Mouse (Mus musculus) limb, embryonic 12.5 days (tissue): Measurements from ENCODE around the gene Gfod1. TPM values are rescaled to one million over a fixed set of nuclear protein-coding genes. Genes with fewer than 3 reads are reported as not detected.

Source experiments
- ATAC-seq: fragments of 200-750 bp; cut with Nextera tagmentation; 2 replicates; pipeline ENCODE4 v1.8.0; 2017; ENCODE audit warnings: low read depth, moderate TSS enrichment; ENCODE audit not compliant: insufficient number of reproducible peaks, insufficient read depth, low FRiP score, low TSS enrichment
- H3K27ac ChIP-seq: fragments of 300-500 bp; sonication (generic); 2 replicates; pipeline ENCODE4 v1.5.1; 2016; ENCODE audit warnings: mild to moderate bottlenecking, moderate library complexity
- H3K27me3 ChIP-seq: fragments of 300-500 bp; sonication (generic); 2 replicates; pipeline ENCODE4 v1.6.1; 2016; ENCODE audit warnings: mild to moderate bottlenecking, moderate library complexity
- H3K36me3 ChIP-seq: fragments of 300-500 bp; sonication (generic); 2 replicates; pipeline ENCODE4 v1.6.1; 2016; ENCODE audit warnings: mild to moderate bottlenecking, moderate library complexity
- H3K4me1 ChIP-seq: fragments of 300-500 bp; sonication (generic); replicated peaks from 2 replicates; pipeline ENCODE4 v1.6.1; 2016
- H3K4me2 ChIP-seq: fragments of 300-500 bp; sonication (generic); 2 replicates; pipeline ENCODE4 v1.6.1; 2016; ENCODE audit warnings: mild to moderate bottlenecking, moderate library complexity
- H3K4me3 ChIP-seq: fragments of 300-500 bp; sonication (generic); replicated peaks from 2 replicates; pipeline ENCODE4 v1.5.1; 2016; ENCODE audit warnings: mild to moderate bottlenecking
- H3K9ac ChIP-seq: fragments of 300-500 bp; sonication (generic); replicated peaks from 2 replicates; pipeline ENCODE4 v1.6.1; 2016; ENCODE audit warnings: mild to moderate bottlenecking, moderate library complexity
- H3K9me3 ChIP-seq: fragments of 300-500 bp; sonication (generic); 2 replicates; pipeline ENCODE4 v1.6.1; 2016; ENCODE audit warnings: mild to moderate bottlenecking, moderate library complexity
- WGBS: fragments of 180-500 bp; shearing (Covaris S2); methylation state at CpG from one replicate; pipeline ENCODE4 v1.1.7; 2016; 5-methylcytosine and 5-hydroxymethylcytosine counted together
- polyA plus RNA-seq: library from polyadenylated mRNA; unstranded; fragments of >200 nt; fragmentation: Nextera tagmentation; extraction: Ambion mirVana; gene quantifications from 2 replicates; pipeline ENCODE4 v1.2.1, GENCODE M21; 2016

Gfod1 gene
- polyA plus RNA-seq, 1 experiment from 2014 or later: 0.23 TPM

DNA sequence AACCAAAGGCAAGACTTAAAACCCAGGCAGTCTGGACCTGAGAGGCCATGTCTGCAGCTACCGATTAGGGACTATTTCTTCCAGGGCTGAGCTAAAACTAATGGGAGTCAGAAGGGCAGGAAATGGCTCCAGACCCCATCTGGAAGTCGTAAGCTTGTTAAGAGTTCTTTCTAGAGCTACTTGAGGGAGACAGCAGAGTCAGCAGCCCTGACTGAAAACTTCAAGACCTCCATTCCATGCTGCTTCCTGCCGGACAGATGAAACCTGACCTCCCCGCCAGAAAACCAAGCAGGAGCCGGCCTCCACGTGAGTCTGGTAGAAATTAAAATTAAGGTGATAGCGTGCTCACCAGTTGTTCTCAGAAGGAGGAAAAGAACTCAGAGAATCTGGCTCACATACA lies 60.2 kb downstream of the Gfod1 start:
- ATAC-seq: no peak

DNA sequence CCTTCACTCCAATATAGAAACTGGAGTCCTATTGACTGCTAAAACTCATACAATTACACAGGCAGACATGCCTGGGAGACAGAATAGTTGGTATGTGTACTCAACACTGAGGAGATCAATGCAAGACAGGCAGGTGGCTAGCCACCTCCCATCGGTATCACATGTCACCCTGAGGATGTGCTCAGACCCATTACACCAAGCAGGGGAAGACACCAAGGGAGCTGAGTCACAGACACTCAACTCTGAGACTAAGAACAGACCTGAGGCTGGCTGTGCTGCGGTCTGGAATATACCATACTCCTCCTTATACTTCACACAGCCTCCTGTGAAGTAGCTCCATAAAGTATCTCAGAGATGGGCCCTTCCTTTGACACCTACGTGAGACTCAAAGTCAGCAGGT lies 60.7 kb downstream of the Gfod1 start:
- 90% methylated on average over 3 of the region's 3 CpGs for WGBS
- no peak overlapping the region for H3K4me3 ChIP-seq
- ATAC-seq: no peak
- no peak overlapping the region for H3K9ac ChIP-seq
- no peaks in the 10 kb centered on the region for H3K36me3 ChIP-seq
- no peak overlapping the region for H3K4me2 ChIP-seq
- H3K27ac ChIP-seq: peak overlapping the region; percentile 77
- no peaks in the 10 kb centered on the region for H3K9me3 ChIP-seq
- H3K27me3 ChIP-seq: no peaks in the 10 kb centered on the region
- peaks cover 30% of the 10 kb centered on the region for H3K4me1 ChIP-seq

More for the DNA sequence above, 60.2 kb downstream of the Gfod1 start:
- H3K9me3 ChIP-seq: no peaks in the 10 kb centered on the region
- no peak overlapping the region for H3K9ac ChIP-seq
- WGBS: 14% methylated on average over 7 of the region's 7 CpGs
- H3K4me3 ChIP-seq: no peak overlapping the region
- no peaks in the 10 kb centered on the region for H3K27me3 ChIP-seq
- H3K36me3 ChIP-seq: no peaks in the 10 kb centered on the region
- peaks cover 30% of the 10 kb centered on the region for H3K4me1 ChIP-seq
- no peak overlapping the region for H3K4me2 ChIP-seq
- peak overlapping the region; percentile 77 for H3K27ac ChIP-seq

DNA sequence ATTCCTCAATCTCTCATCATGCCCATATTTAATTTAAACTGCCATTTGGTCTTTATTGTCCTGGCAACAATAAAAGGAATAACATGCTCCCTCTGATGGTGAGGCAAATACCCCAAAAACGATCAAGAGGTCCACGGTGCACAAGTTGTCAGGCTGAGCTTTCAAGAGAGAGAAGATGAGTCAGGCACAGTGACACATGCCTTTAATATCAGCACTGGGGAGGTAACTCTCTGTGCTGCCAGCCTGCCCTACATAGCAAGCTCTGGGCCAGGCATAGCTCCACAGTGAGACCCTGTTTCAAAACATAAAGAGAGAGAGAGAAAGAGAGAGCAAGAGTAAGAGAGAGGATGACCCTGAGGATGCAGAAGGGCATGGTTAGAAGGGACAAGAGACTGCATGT lies 62.2 kb downstream of the Gfod1 start:
- ATAC-seq: no peak
- Histone ChIP-seq H3K27ac (no peak overlapping the region), H3K27me3 (no peaks in the 10 kb centered on the region), H3K4me2 (no peak overlapping the region), H3K4me1 (peaks cover 30% of the 10 kb centered on the region), H3K9ac (no peak overlapping the region), H3K4me3 (no peak overlapping the region), H3K36me3 (no peaks in the 10 kb centered on the region), H3K9me3 (no peaks in the 10 kb centered on the region)
- 82% methylated on average over 2 of the region's 2 CpGs for WGBS

DNA sequence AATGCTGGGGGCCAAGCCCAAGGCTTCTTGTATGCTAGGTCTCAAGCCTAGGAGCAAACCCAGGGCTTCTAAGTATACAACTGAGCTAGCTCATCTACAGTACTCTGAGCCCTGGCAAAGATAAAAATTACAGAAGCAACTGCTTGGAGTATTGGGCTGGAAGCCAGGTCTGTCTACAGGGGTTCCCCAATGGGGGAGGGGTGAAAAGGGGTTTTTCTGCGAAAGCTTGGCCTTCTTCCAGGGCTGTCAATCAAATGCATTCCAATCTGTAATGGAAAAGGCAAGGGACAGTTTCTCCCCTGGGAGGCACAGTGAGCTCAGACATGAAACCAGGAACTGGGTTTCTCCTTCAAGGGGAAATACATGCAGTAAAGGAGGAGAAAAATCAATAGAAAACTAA lies 62.9 kb downstream of the Gfod1 start:
- Histone ChIP-seq H3K27ac (no peak overlapping the region), H3K4me2 (no peak overlapping the region)
- 36% methylated on average over 1 of the region's 1 CpGs for WGBS

DNA sequence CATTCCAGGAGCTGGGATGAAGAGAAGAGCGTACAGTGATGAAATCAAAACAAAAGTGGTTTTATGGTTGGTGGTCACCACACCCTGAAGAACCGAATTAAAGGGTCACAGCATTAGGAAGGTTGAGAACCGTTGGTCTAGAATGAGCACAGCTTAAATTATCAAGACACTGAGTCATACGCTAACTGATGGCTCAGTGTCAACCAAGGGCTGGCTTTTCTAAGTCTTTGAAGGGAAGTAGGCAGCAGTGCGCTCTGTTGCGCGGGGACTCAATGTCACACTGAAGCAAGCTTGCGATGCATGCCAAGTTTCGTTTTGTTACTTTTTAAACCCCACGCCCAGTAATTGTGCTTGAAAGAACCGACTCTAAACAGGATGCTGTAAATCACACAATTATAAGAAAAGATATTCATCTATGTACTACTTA lies 64.2 kb downstream of the Gfod1 start:
- ATAC-seq: no peak
- Histone ChIP-seq H3K36me3 (no peaks in the 10 kb centered on the region), H3K9ac (no peak overlapping the region), H3K4me1 (peaks cover 40% of the 10 kb centered on the region), H3K9me3 (no peaks in the 10 kb centered on the region), H3K4me3 (no peak overlapping the region), H3K4me2 (no peak overlapping the region), H3K27me3 (no peaks in the 10 kb centered on the region), H3K27ac (no peak overlapping the region)
- WGBS: 89% methylated on average over 11 of the region's 11 CpGs

More for the DNA sequence above, 62.9 kb downstream of the Gfod1 start:
- no peak for ATAC-seq
- H3K9ac ChIP-seq: no peak overlapping the region
- H3K4me3 ChIP-seq: no peak overlapping the region
- no peaks in the 10 kb centered on the region for H3K9me3 ChIP-seq
- no peaks in the 10 kb centered on the region for H3K27me3 ChIP-seq
- H3K36me3 ChIP-seq: no peaks in the 10 kb centered on the region
- H3K4me1 ChIP-seq: peaks cover 30% of the 10 kb centered on the region

DNA sequence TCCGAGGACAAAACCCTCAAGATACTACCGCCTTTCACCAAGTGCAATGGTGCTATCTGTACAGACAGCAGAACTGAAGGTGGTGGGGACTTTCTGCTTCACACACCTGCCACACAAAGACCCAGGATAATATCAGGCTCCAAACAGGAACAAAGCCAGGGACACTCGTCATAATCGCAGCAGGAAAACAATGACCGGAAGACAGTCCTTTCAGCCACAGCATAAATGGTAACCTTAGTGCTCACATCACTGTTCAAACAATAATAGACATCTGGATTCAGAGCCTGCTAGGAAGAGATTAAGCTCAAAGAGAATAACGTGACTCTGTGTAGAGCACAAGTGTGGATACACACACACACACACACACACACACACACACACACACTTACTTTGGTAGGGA lies 67.3 kb downstream of the Gfod1 start:
- H3K4me3 ChIP-seq: no peak overlapping the region
- no peak overlapping the region for H3K27ac ChIP-seq
- 79% methylated on average over 6 of the region's 6 CpGs for WGBS
- ATAC-seq: no peak
- H3K4me2 ChIP-seq: no peak overlapping the region
- H3K4me1 ChIP-seq: peaks cover 29% of the 10 kb centered on the region
- no peaks in the 10 kb centered on the region for H3K9me3 ChIP-seq
- no peaks in the 10 kb centered on the region for H3K36me3 ChIP-seq
- H3K27me3 ChIP-seq: no peaks in the 10 kb centered on the region
- H3K9ac ChIP-seq: no peak overlapping the region

DNA sequence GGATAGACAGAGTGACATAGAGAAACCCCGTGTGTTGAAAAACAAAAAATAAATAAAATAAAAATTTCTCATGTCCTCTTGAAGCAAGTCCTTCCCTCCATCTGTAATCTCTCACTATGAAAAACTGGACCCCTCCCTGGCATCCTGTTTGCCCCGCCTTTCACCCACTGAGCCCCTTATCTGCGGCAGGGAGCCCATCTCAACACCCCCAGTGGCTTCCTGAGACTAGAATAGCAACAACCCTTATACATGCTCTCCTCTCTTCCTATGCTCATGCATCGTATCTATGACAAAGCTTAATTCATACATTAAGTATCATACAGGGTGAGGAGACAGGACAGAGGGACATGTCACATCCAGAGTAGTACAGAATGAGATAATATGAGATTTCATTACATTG lies 68.0 kb downstream of the Gfod1 start:
- 0 out of 2 replicates have a peak overlapping the region, but pooled peaks have one; percentile 2 for H3K27ac ChIP-seq
- no peak overlapping the region for H3K4me2 ChIP-seq
- peaks cover 25% of the 10 kb centered on the region for H3K4me1 ChIP-seq
- no peaks in the 10 kb centered on the region for H3K9me3 ChIP-seq
- no peak overlapping the region for H3K4me3 ChIP-seq
- no peak overlapping the region for H3K9ac ChIP-seq
- H3K36me3 ChIP-seq: no peaks in the 10 kb centered on the region
- no peak for ATAC-seq
- H3K27me3 ChIP-seq: no peaks in the 10 kb centered on the region
- WGBS: 77% methylated on average over 4 of the region's 4 CpGs

DNA sequence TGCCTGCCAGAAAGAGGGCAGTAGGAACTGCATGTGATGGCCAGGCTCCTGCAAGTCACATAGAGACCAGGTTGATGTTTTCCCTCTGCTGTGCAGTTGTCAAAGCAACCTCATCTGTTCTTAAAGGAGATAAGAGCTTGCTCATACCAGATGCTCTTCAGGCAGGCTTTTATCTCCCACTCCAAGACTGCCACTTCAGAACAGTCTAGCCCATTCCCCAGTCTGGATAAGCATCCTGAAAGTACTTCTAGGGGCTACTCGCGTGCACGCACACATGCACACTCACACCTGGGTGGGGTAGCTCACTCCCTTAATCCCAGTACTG lies 68.4 kb downstream of the Gfod1 start:
- 0 out of 2 replicates have a peak overlapping the region, but pooled peaks have one; percentile 2 for H3K27ac ChIP-seq
- no peaks in the 10 kb centered on the region for H3K9me3 ChIP-seq
- H3K4me1 ChIP-seq: peaks cover 26% of the 10 kb centered on the region
- no peaks in the 10 kb centered on the region for H3K36me3 ChIP-seq
- 64% methylated on average over 3 of the region's 3 CpGs for WGBS
- ATAC-seq: no peak
- no peak overlapping the region for H3K4me2 ChIP-seq
- H3K27me3 ChIP-seq: no peaks in the 10 kb centered on the region
- no peak overlapping the region for H3K4me3 ChIP-seq
- no peak overlapping the region for H3K9ac ChIP-seq

DNA sequence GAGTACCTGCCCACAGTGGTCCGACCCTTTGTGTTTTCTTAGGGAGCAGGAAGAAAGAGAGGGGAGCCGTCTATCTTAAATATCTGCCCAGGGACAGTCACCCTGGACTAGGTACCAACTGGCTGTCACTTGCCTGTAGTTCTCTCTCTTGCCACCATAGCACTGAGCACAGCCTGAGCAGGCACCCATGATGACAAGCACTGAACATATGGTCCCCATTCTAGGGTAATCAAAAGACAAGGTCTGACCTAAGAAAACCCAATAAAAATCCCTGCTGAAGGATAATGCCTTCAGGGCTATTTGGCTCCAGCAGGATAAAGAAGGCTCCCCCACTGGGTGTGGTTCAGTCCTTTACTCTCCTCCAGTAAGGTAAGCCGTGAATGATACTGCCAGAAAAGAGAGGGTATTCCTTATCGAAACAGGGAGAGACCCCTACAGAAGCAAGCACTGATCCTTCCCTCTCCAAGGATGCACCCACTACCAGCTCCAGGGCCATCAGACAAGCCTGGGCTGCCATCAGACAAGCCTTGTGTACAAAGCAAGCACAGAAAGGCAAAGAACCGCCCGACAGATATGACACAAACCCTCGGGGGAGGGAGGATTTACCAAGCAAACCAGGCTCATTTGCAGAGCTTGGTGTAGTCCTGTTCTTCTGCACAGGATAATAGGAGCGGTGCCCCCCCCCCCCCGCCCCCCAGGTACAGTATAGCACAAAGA lies 68.9 kb downstream of the Gfod1 start:
- WGBS: 49% methylated on average over 9 of the region's 9 CpGs
- Histone ChIP-seq H3K27ac (no peak overlapping the region), H3K4me2 (no peak overlapping the region), H3K27me3 (no peaks in the 10 kb centered on the region), H3K9me3 (no peaks in the 10 kb centered on the region), H3K36me3 (no peaks in the 10 kb centered on the region), H3K9ac (no peak overlapping the region), H3K4me3 (no peak overlapping the region), H3K4me1 (peaks cover 31% of the 10 kb centered on the region)
- no peak for ATAC-seq

DNA sequence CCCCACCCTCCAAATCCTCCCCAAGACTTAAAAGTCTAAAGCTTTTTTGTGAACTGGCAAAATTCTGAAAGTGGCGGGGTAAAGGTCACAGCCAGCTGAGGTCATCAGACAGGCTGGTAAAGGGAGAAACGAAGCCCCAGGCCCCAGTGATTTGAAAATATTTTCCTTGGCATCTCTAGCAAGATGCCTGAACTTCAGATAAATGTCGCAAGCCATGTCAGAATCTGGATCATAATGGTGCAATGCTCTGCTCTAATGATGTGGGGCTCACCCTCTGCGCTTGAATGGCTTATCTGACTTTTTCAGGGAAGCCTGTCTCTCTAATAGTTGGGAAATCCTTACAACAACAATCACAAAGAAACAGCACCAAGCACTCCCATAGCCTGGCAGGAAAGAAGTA lies 70.6 kb downstream of the Gfod1 start:
- Histone ChIP-seq H3K9me3 (no peaks in the 10 kb centered on the region), H3K4me1 (peaks cover 35% of the 10 kb centered on the region), H3K36me3 (no peaks in the 10 kb centered on the region), H3K9ac (no peak overlapping the region), H3K27ac (no peak overlapping the region), H3K4me3 (no peak overlapping the region), H3K4me2 (no peak overlapping the region), H3K27me3 (no peaks in the 10 kb centered on the region)
- 78% methylated on average over 4 of the region's 4 CpGs for WGBS
- no peak for ATAC-seq

DNA sequence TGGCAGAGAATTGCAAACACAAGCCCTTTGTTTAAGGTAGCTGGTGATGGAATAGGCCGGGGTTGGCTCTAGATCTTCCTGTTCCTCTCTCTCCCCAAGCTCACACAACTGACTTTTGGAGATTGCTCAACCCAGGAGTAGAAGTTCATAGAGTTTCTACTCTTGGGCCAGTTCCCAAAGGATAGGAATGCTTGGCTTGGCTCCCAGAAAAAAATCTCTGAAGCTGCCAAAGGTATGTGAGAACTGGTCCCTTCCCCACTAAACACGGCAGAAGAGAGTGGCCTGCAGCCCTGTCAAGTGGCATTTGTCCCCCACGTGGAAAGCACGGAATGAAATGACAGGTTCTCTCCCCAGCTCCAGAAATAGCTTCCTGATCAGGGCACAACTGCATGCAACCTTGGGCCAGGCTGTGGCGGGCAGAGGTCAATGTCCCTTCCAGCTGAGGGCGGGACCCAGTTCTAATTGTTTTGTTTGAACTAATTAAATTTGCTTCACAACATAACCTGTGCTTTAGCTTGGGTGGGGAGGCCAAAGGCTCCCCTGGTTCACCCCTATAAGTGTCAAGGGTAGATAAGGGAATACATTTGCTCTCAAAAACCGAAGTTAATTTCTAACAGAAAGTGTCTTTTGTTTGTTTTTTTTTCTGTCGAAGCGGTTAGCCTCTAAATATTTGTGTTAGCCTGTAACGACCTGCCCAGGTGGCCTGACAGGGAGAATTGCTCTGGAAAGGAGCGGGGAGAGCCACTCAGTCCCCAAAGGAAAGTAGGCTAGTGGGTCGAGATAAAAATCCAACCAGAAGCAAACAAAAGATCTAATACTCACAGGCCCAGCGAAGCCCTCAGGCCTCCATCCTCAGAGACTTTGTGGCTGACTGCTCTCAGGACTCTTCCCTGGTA lies 71.8 kb downstream of the Gfod1 start:
- Histone ChIP-seq H3K4me2 (no peak overlapping the region), H3K27me3 (no peaks in the 10 kb centered on the region), H3K36me3 (no peaks in the 10 kb centered on the region), H3K4me3 (no peak overlapping the region), H3K4me1 (peaks cover 35% of the 10 kb centered on the region), H3K27ac (peak overlapping the region; percentile 35; the same call in 1 of the 2 replicates), H3K9ac (no peak overlapping the region), H3K9me3 (no peaks in the 10 kb centered on the region)
- WGBS: 25% methylated on average over 13 of the region's 13 CpGs
- no peak for ATAC-seq
